Mouse (Mus musculus) testis, adult 2 months (tissue): ENCODE data around the gene Milr1.

ENCODE experiments used
- CTCF ChIP-seq: fragments of 200-500 bp; IDR thresholded peaks from 2 replicates; pipeline ENCODE4 v1.5.1; 2012; ENCODE audit warnings: low read depth, mild to moderate bottlenecking, inconsistent platforms, low read length, moderate library complexity; ENCODE audit not compliant: control insufficient read depth, insufficient read depth, insufficient replicate concordance
- POLR2A ChIP-seq: fragments of 200-500 bp; IDR thresholded peaks from 2 replicates; pipeline ENCODE4 v1.6.1; 2012; ENCODE audit warnings: low read depth, mild to moderate bottlenecking, inconsistent platforms, low read length, moderate library complexity; ENCODE audit not compliant: control insufficient read depth

- TF ChIP-seq CTCF = no peak
- no peak for TF ChIP-seq POLR2A
Observed at GRCm38 (mm10) chr11:106785043-106785442, 34.0 kb downstream of the Milr1 start.
